In genomic region chr5:139706496-139706895, GRCm38 (mm10) we compare ENCODE assay signal across 11 mouse cellular contexts.
"Had no signal": no experiment of that assay in that cellular context is flagged by ENCODE, and none has a peak within 500 bp of the region (broad histone marks: within the 10 kb centered on the region; RNA-seq: fewer than 3 reads in every experiment).

No protein-coding gene starts in this region.

- DNase-seq: liver; liver, embryonic 13.5 days; liver, postnatal 0 days; lung, adult 18-20 months; lung, adult 2 months; lung, embryonic 14.5 days; lung, postnatal 10 days; lung, postnatal 14 days; lung, postnatal 36 days; lung, postnatal 4 days; midbrain, embryonic 14.5 days had no signal
